Mouse (Mus musculus): ENCODE measurements at regions not wholly inside any gene's neighbourhood (a gene's known extent, or its start where the extent isn't known, plus 50 kb on each side); places are given as distances from the start of the nearest gene placed in this dataset.
A peak's percentile ranks its signal among the peaks of the same experiment; 100 is the strongest.

DNA sequence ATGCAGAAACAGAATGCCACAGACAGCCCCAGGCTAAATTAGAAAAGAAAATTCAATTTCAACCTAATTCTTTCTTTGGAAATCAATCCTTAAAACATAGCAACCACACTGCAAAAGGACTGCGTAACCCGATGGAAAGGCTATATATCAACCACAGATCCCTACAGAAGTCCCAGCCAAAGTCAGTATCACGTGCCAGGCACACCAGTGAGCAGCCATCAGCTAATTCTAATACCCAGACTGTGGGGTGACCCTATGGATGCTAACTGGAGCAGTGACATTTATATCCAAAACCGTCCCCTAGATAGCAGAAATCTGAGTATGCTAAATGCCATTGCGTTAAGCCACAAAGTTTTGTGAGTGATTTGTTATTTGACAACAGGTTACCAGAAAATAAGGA lies 286.5 kb upstream of the N6amt1 start:
- H3K4me3 ChIP-seq (ENCODE audit: low read length): no peak overlapping the region
- ATAC-seq: no peak
- WGBS: 84% methylated on average over 5 of the region's 5 CpGs
- H3K4me1 ChIP-seq (ENCODE audit: control insufficient read depth, insufficient read depth, low read length): no peaks in the 10 kb centered on the region
- no peaks in the 10 kb centered on the region for H3K9me3 ChIP-seq (ENCODE audit: control insufficient read depth, low read length)
- no peak overlapping the region for H3K27ac ChIP-seq (ENCODE audit: low read length)
- no peak overlapping the region for H3K4me2 ChIP-seq (ENCODE audit: low read depth, low read length)
- H3K36me3 ChIP-seq (ENCODE audit: control insufficient read depth, insufficient read depth, low read length): no peaks in the 10 kb centered on the region
- no peaks in the 10 kb centered on the region for H3K27me3 ChIP-seq (replicated peaks; ENCODE audit: control insufficient read depth, insufficient read depth, low read length)
- no peak overlapping the region for H3K9ac ChIP-seq (ENCODE audit: low read depth, low read length)

DNA sequence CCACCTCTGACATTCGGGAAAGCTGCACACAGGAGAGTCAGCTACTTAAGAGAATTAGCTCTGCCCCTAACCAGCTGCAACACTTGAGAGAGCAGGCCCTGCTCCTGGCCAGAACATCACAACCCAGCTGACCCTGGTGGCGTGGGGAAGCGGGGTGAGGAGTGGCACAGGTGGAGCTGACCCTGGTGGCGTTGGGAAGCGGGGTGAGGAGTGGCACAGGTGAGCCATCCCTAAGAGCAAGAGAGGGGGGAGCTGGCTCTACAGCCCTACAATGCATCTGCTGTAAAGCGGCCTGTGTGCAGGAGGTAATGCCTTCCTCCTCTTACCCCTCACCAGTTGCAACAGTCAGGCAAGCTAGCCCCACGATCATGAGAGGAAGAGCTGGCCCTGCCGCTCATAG lies 293.5 kb upstream of the N6amt1 start:
- ATAC-seq: no peak
- no peaks in the 10 kb centered on the region for H3K4me1 ChIP-seq (ENCODE audit: control insufficient read depth, insufficient read depth, low read length)
- no peaks in the 10 kb centered on the region for H3K9me3 ChIP-seq (ENCODE audit: control insufficient read depth, low read length)
- no peak overlapping the region for H3K9ac ChIP-seq (ENCODE audit: low read depth, low read length)
- H3K27ac ChIP-seq (ENCODE audit: low read length): no peak overlapping the region
- no peak overlapping the region for H3K4me3 ChIP-seq (ENCODE audit: low read length)
- H3K27me3 ChIP-seq (replicated peaks; ENCODE audit: control insufficient read depth, insufficient read depth, low read length): no peaks in the 10 kb centered on the region
- H3K36me3 ChIP-seq (ENCODE audit: control insufficient read depth, insufficient read depth, low read length): no peaks in the 10 kb centered on the region
- H3K4me2 ChIP-seq (ENCODE audit: low read depth, low read length): no peak overlapping the region
- 87% methylated on average over 8 of the region's 8 CpGs for WGBS

DNA sequence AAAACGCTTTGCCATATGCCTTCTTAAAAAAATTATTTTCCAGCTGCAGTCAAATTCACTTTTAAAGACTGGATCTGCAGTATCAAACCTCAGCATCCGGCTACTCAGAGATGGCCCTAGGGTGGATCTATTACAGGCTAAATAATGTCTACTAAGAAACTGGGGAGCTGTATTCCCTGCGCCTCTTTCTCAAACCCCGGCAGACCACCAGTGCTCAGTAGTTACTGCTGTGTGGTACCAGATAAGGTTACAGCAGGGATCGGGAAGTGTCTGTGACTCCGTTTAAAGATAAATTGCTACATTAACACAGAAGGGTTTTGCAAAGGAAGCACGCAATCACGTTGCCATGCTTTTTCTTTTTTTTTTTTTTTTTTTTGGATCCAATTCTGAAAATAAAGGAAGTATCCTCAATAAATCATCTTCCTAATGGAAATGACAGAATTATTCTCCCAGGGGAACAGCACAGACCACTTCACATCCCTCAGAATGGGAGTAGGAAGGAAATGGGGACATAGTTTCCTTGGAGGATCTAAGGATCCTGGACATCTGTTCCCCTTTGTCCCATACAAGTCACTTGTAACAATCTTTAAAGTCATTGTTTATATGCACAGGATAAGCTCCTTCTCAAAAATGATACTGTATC lies 304.1 kb upstream of the N6amt1 start:
- Histone ChIP-seq H3K4me1 (ENCODE audit: control insufficient read depth, insufficient read depth, low read length) (no peaks in the 10 kb centered on the region), H3K9me3 (ENCODE audit: control insufficient read depth, low read length) (no peaks in the 10 kb centered on the region), H3K9ac (ENCODE audit: low read depth, low read length) (no peak overlapping the region), H3K27me3 (replicated peaks; ENCODE audit: control insufficient read depth, insufficient read depth, low read length) (no peaks in the 10 kb centered on the region), H3K36me3 (ENCODE audit: control insufficient read depth, insufficient read depth, low read length) (no peaks in the 10 kb centered on the region), H3K27ac (ENCODE audit: low read length) (no peak overlapping the region), H3K4me2 (ENCODE audit: low read depth, low read length) (no peak overlapping the region), H3K4me3 (ENCODE audit: low read length) (no peak overlapping the region)
- no peak for ATAC-seq
- 62% methylated on average over 8 of the region's 8 CpGs for WGBS

- ATAC-seq: no peak
- H3K27ac ChIP-seq (ENCODE audit: low read length): no peak overlapping the region
- no peak overlapping the region for H3K4me2 ChIP-seq (ENCODE audit: low read depth, low read length)
- H3K36me3 ChIP-seq (ENCODE audit: control insufficient read depth, insufficient read depth, low read length): no peaks in the 10 kb centered on the region
- no peak overlapping the region for H3K4me3 ChIP-seq (ENCODE audit: low read length)
- H3K9me3 ChIP-seq (ENCODE audit: control insufficient read depth, low read length): no peaks in the 10 kb centered on the region
- WGBS: 71% methylated on average over 5 of the region's 5 CpGs
- H3K9ac ChIP-seq (ENCODE audit: low read depth, low read length): no peak overlapping the region
- H3K27me3 ChIP-seq (replicated peaks; ENCODE audit: control insufficient read depth, insufficient read depth, low read length): no peaks in the 10 kb centered on the region
- no peaks in the 10 kb centered on the region for H3K4me1 ChIP-seq (ENCODE audit: control insufficient read depth, insufficient read depth, low read length)
These were observed 309.0 kb upstream of the N6amt1 start for GRCm38 (mm10) chr16:87044773-87045561.

- no peak overlapping the region for H3K4me3 ChIP-seq (ENCODE audit: low read length)
- no peaks in the 10 kb centered on the region for H3K27me3 ChIP-seq (replicated peaks; ENCODE audit: control insufficient read depth, insufficient read depth, low read length)
- H3K27ac ChIP-seq (ENCODE audit: low read length): no peak overlapping the region
- no peaks in the 10 kb centered on the region for H3K4me1 ChIP-seq (ENCODE audit: control insufficient read depth, insufficient read depth, low read length)
- H3K4me2 ChIP-seq (ENCODE audit: low read depth, low read length): no peak overlapping the region
- H3K36me3 ChIP-seq (ENCODE audit: control insufficient read depth, insufficient read depth, low read length): no peaks in the 10 kb centered on the region
- H3K9ac ChIP-seq (ENCODE audit: low read depth, low read length): no peak overlapping the region
- H3K9me3 ChIP-seq (ENCODE audit: control insufficient read depth, low read length): no peaks in the 10 kb centered on the region
- ATAC-seq: peak; percentile 57
These were observed 310.3 kb upstream of the N6amt1 start for GRCm38 (mm10) chr16:87043689-87044088.

- 65% methylated on average over 4 of the region's 4 CpGs for WGBS
- no peaks in the 10 kb centered on the region for H3K9me3 ChIP-seq (ENCODE audit: control insufficient read depth, low read length)
- no peaks in the 10 kb centered on the region for H3K36me3 ChIP-seq (ENCODE audit: control insufficient read depth, insufficient read depth, low read length)
- peak; percentile 46; the same call in 1 of the 2 replicates for ATAC-seq
- no peaks in the 10 kb centered on the region for H3K27me3 ChIP-seq (replicated peaks; ENCODE audit: control insufficient read depth, insufficient read depth, low read length)
- H3K27ac ChIP-seq (ENCODE audit: low read length): no peak overlapping the region
- H3K4me1 ChIP-seq (ENCODE audit: control insufficient read depth, insufficient read depth, low read length): no peaks in the 10 kb centered on the region
- H3K9ac ChIP-seq (ENCODE audit: low read depth, low read length): no peak overlapping the region
- H3K4me2 ChIP-seq (ENCODE audit: low read depth, low read length): no peak overlapping the region
- H3K4me3 ChIP-seq (ENCODE audit: low read length): no peak overlapping the region
These were observed 313.6 kb upstream of the N6amt1 start for GRCm38 (mm10) chr16:87040366-87040765.

DNA sequence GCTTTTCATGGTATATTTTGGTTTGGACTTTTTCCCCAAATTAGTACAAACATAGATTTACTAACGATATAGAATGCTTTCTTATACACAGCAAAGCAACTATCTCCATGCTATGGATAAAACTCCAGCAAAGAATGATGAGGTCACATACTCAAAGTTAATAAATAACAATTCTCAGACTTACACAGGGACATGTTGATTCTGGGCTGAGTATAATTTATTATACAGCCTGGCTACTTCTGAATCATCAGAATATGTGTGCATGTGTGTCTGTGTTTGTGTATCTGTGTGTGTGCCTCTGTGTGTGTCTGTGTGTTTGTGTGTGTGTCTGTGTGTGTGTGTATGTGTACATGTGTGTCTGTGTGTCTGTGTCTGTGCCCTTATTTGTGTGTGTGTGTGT lies 314.1 kb upstream of the N6amt1 start:
- Histone ChIP-seq H3K9ac (ENCODE audit: low read depth, low read length) (no peak overlapping the region), H3K9me3 (ENCODE audit: control insufficient read depth, low read length) (no peaks in the 10 kb centered on the region), H3K27me3 (replicated peaks; ENCODE audit: control insufficient read depth, insufficient read depth, low read length) (no peaks in the 10 kb centered on the region), H3K36me3 (ENCODE audit: control insufficient read depth, insufficient read depth, low read length) (no peaks in the 10 kb centered on the region), H3K4me2 (ENCODE audit: low read depth, low read length) (no peak overlapping the region), H3K27ac (ENCODE audit: low read length) (no peak overlapping the region), H3K4me1 (ENCODE audit: control insufficient read depth, insufficient read depth, low read length) (no peaks in the 10 kb centered on the region), H3K4me3 (ENCODE audit: low read length) (no peak overlapping the region)
- WGBS: 80% methylated on average over 1 of the region's 1 CpGs
- ATAC-seq: peak; percentile 78

- Histone ChIP-seq H3K27me3 (replicated peaks; ENCODE audit: control insufficient read depth, insufficient read depth, low read length) (no peaks in the 10 kb centered on the region), H3K36me3 (ENCODE audit: control insufficient read depth, insufficient read depth, low read length) (no peaks in the 10 kb centered on the region), H3K9ac (ENCODE audit: low read depth, low read length) (no peak overlapping the region), H3K4me3 (ENCODE audit: low read length) (no peak overlapping the region), H3K4me2 (ENCODE audit: low read depth, low read length) (no peak overlapping the region), H3K9me3 (ENCODE audit: control insufficient read depth, low read length) (no peaks in the 10 kb centered on the region), H3K27ac (ENCODE audit: low read length) (no peak overlapping the region), H3K4me1 (ENCODE audit: control insufficient read depth, insufficient read depth, low read length) (no peaks in the 10 kb centered on the region)
- WGBS: 78% methylated on average over 6 of the region's 6 CpGs
- ATAC-seq: no peak
These were observed 316.9 kb upstream of the N6amt1 start for GRCm38 (mm10) chr16:87037061-87037460.

DNA sequence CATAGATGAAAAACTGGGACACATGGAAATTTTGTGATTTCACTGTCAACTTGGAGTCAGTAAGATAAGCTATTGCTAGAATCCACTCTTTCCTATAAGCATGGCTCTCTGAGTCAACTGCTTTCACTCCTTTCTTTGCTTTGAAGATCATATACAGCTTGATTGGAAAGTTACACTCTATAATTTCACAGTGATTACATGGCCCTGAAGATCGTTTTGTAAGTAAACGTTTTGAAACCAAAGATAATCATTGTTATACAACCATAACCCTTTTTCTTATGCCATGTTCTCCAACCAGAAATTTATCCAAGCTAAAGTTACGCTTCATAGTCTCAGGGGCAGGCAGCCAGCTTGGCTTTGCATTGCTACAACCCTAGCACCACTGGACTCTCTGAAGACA lies 322.1 kb upstream of the N6amt1 start:
- Histone ChIP-seq H3K27ac (ENCODE audit: low read length) (no peak overlapping the region), H3K36me3 (ENCODE audit: control insufficient read depth, insufficient read depth, low read length) (no peaks in the 10 kb centered on the region)
- whole genome bisulfite sequencing: 62% methylated on average over 3 of the region's 3 CpGs

More for the DNA sequence above, 322.1 kb upstream of the N6amt1 start:
- Histone ChIP-seq H3K9ac (ENCODE audit: low read depth, low read length) (no peak overlapping the region), H3K4me1 (ENCODE audit: control insufficient read depth, insufficient read depth, low read length) (no peaks in the 10 kb centered on the region), H3K4me3 (ENCODE audit: low read length) (no peak overlapping the region), H3K9me3 (ENCODE audit: control insufficient read depth, low read length) (no peaks in the 10 kb centered on the region), H3K27me3 (replicated peaks; ENCODE audit: control insufficient read depth, insufficient read depth, low read length) (no peaks in the 10 kb centered on the region), H3K4me2 (ENCODE audit: low read depth, low read length) (no peak overlapping the region)
- no peak for ATAC-seq
